Mouse (Mus musculus) limb, embryonic 14.5 days (tissue): Measurements from ENCODE around the gene Hip1r. TPM values are rescaled to one million over a fixed set of nuclear protein-coding genes. Genes with fewer than 3 reads are reported as not detected.

Experiments
- ATAC-seq: fragments of 200-750 bp; cut with Nextera tagmentation; 2 replicates; pipeline ENCODE4 v1.8.0; 2017; ENCODE audit warnings: low read depth, moderate number of reproducible peaks, moderate TSS enrichment; ENCODE audit not compliant: low FRiP score
- DNase-seq: peaks from one replicate; pipeline ENCODE4 v3.0.0-alpha.2; 2015; ENCODE audit warnings: low spot score
- H3K27ac ChIP-seq: fragments of 300-500 bp; sonication (generic); replicated peaks from 2 replicates; pipeline ENCODE4 v1.5.1; 2014; ENCODE audit warnings: low read depth, mild to moderate bottlenecking, low read length, moderate library complexity, mixed read lengths
- H3K27me3 ChIP-seq: fragments of 300-500 bp; sonication (generic); 2 replicates; pipeline ENCODE4 v1.6.1; 2014; ENCODE audit warnings: low read length, mixed read lengths; ENCODE audit not compliant: control insufficient read depth, insufficient read depth
- H3K36me3 ChIP-seq: fragments of 300-500 bp; sonication (generic); 2 replicates; pipeline ENCODE4 v1.6.1; 2014; ENCODE audit warnings: mild to moderate bottlenecking, low read length, moderate library complexity, mixed read lengths; ENCODE audit not compliant: control insufficient read depth, insufficient read depth
- H3K4me1 ChIP-seq: fragments of 300-500 bp; sonication (generic); 2 replicates; pipeline ENCODE4 v1.6.1; 2014; ENCODE audit warnings: antibody characterized with exemption, low read length, mixed read lengths; ENCODE audit not compliant: control insufficient read depth, insufficient read depth
- H3K4me2 ChIP-seq: fragments of 300-500 bp; sonication (generic); replicated peaks from 2 replicates; pipeline ENCODE4 v1.6.1; 2014; ENCODE audit warnings: low read depth, mild to moderate bottlenecking, low read length, moderate library complexity; ENCODE audit not compliant: severe bottlenecking
- H3K4me3 ChIP-seq: fragments of 300-500 bp; sonication (generic); replicated peaks from 2 replicates; pipeline ENCODE4 v1.5.1; 2014; ENCODE audit warnings: low read length
- H3K9ac ChIP-seq: fragments of 300-500 bp; sonication (generic); 2 replicates; pipeline ENCODE4 v1.6.1; 2014; ENCODE audit warnings: mild to moderate bottlenecking, low read depth, low read length, moderate library complexity; ENCODE audit not compliant: severe bottlenecking
- H3K9me3 ChIP-seq: fragments of 300-500 bp; sonication (generic); 2 replicates; pipeline ENCODE4 v1.6.1; 2016; ENCODE audit warnings: low read length; ENCODE audit not compliant: control insufficient read depth
- POLR2A ChIP-seq: fragments of 200-500 bp; IDR thresholded peaks from 2 replicates; pipeline ENCODE4 v1.8.0; 2012; ENCODE audit warnings: inconsistent platforms, mild to moderate bottlenecking, moderate library complexity, borderline replicate concordance; ENCODE audit not compliant: insufficient read depth, insufficient read length; ENCODE audit errors: extremely low read depth
- WGBS: fragments of 180-500 bp; shearing (Covaris S2); extraction: QIAGEN DNeasy Blood & Tissue Kit; methylation state at CpG from one replicate; pipeline ENCODE4 v1.1.7; 2014; 5-methylcytosine and 5-hydroxymethylcytosine counted together
- polyA plus RNA-seq, 2 experiments: library from polyadenylated mRNA; depleted of rRNA in 1 of 2; stranded (reverse) in 1 of 2; unstranded in 1 of 2; fragments of >200 nt; fragmentation: Nextera tagmentation in 1 of 2; extraction: Ambion mirVana in 1 of 2; gene quantifications; 2 replicates each; pipeline versions ENCODE4 v1.2.1 to v1.2.3; 2012 to 2014

The Hip1r gene
- polyA plus RNA-seq, 2 experiments, result 9.9 to 10.6 TPM

- Histone ChIP-seq H3K36me3 (no peaks in the 10 kb centered on the region), H3K9ac (no peak overlapping the region), H3K9me3 (no peaks in the 10 kb centered on the region), H3K27ac (no peak overlapping the region), H3K4me2 (no peak overlapping the region), H3K4me1 (no peaks in the 10 kb centered on the region), H3K27me3 (no peaks in the 10 kb centered on the region), H3K4me3 (no peak overlapping the region)
- TF ChIP-seq POLR2A, result no peak
- 78% methylated on average over 10 of the region's 12 CpGs for WGBS
- ATAC-seq (no peak), DNase-seq (no peak)
These were observed 12.4 kb upstream of the Hip1r start for GRCm38 (mm10) chr5:123961046-123961445.

GRCm38 (mm10) chr5:123964208-123964607, 9.2 kb upstream of the Hip1r start:
- DNase-seq (no peak), ATAC-seq (no peak)
- H3K9ac ChIP-seq, result no peak overlapping the region
- no peaks in the 10 kb centered on the region for H3K27me3 ChIP-seq
- no peak overlapping the region for H3K27ac ChIP-seq
- H3K4me2 ChIP-seq, result no peak overlapping the region
- WGBS, result 95% methylated on average over 4 of the region's 4 CpGs
- no peaks in the 10 kb centered on the region for H3K9me3 ChIP-seq
- no peak overlapping the region for H3K4me3 ChIP-seq
- H3K4me1 ChIP-seq, result no peaks in the 10 kb centered on the region
- TF ChIP-seq POLR2A, result no peak
- H3K36me3 ChIP-seq, result no peaks in the 10 kb centered on the region

GRCm38 (mm10) chr5:123966759-123967158, 6.7 kb upstream of the Hip1r start:
- no peaks in the 10 kb centered on the region for H3K36me3 ChIP-seq
- no peaks in the 10 kb centered on the region for H3K4me1 ChIP-seq
- no peak overlapping the region for H3K9ac ChIP-seq
- no peak for TF ChIP-seq POLR2A
- no peak for ATAC-seq
- 94% methylated on average over 2 of the region's 2 CpGs for WGBS
- H3K27ac ChIP-seq, result no peak overlapping the region
- no peaks in the 10 kb centered on the region for H3K27me3 ChIP-seq
- H3K4me2 ChIP-seq, result no peak overlapping the region
- DNase-seq, result no peak
- no peaks in the 10 kb centered on the region for H3K9me3 ChIP-seq
- no peak overlapping the region for H3K4me3 ChIP-seq

DNA sequence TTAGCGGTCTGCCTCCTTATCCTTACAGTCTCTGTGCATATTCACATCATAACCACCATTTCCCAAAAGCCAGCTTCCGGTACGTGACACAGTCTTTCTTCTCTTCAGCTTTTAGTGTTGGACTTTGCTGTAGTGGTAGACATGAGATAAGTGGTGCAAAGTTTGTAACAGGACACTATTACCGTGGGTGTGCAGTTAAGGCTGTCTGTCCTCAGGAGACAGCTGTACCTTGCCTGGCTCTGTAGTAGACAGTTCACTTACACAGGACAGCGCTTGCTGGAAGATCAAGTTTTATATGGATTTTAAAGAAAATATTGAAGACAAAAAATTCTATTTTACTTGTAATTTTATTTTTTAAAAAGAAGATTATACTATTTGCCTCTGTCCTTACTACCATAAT, 5.0 kb upstream of the Hip1r start:
- WGBS, result 74% methylated on average over 5 of the region's 5 CpGs
- no peaks in the 10 kb centered on the region for H3K27me3 ChIP-seq
- H3K4me2 ChIP-seq, result no peak overlapping the region
- no peak overlapping the region for H3K27ac ChIP-seq
- ATAC-seq (no peak), DNase-seq (no peak)
- no peaks in the 10 kb centered on the region for H3K4me1 ChIP-seq
- no peaks in the 10 kb centered on the region for H3K36me3 ChIP-seq
- H3K4me3 ChIP-seq, result no peak overlapping the region
- no peak overlapping the region for H3K9ac ChIP-seq
- TF ChIP-seq POLR2A, result no peak
- no peaks in the 10 kb centered on the region for H3K9me3 ChIP-seq

DNA sequence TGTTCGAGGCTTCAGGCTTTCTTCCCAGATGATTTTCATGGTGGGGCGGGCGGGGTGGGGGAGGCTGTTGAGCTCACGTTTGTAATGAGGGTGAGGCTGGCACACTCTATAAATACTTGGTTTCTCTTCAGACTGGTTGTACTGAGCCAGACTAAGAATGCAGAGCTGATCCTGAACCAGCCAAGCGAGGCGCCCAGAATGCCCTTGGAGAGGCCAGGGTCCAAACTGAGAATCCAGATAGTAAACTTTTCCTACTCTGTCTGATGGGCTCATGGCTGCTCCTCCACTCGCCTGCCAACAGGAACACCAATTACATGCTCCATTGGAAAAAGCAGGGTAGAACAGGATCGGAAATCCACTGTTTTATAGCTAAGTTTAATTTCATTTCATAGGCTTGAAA, 4.2 kb upstream of the Hip1r start:
- H3K36me3 ChIP-seq, result no peaks in the 10 kb centered on the region
- no peaks in the 10 kb centered on the region for H3K27me3 ChIP-seq
- H3K4me2 ChIP-seq, result no peak overlapping the region
- ATAC-seq (no peak), DNase-seq (no peak)
- H3K9ac ChIP-seq, result no peak overlapping the region
- no peaks in the 10 kb centered on the region for H3K9me3 ChIP-seq
- no peak overlapping the region for H3K4me3 ChIP-seq
- H3K4me1 ChIP-seq, result no peaks in the 10 kb centered on the region
- no peak overlapping the region for H3K27ac ChIP-seq
- TF ChIP-seq POLR2A, result no peak
- 75% methylated on average over 8 of the region's 8 CpGs for WGBS

DNA sequence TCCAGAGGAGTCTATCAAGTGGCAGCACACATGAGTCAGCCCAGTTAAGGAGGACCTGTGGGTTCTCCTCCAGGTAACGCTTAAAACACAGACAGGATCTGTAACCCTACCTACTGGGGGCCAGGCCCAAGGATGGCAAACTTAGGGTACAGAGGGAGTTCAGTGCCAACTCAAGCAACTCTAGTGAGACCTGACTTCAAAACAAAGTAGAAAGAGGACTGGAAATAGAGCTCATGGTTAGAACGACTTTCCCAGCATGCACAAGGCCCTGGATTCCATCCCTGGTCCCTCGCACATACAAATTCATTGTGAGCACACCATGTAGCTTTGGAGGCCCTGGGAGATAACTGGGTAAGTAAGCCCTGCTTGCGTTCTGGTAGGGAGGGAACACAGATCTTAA, 2.9 kb upstream of the Hip1r start:
- no peak for ATAC-seq
- 87% methylated on average over 4 of the region's 4 CpGs for WGBS
- no peaks in the 10 kb centered on the region for H3K27me3 ChIP-seq
- no peak overlapping the region for H3K4me2 ChIP-seq
- H3K4me1 ChIP-seq, result no peaks in the 10 kb centered on the region; the same call in 1 of the 2 replicates
- H3K4me3 ChIP-seq, result no peak overlapping the region
- no peak overlapping the region for H3K9ac ChIP-seq
- no peak overlapping the region for H3K27ac ChIP-seq
- H3K9me3 ChIP-seq, result no peaks in the 10 kb centered on the region
- no peak for TF ChIP-seq POLR2A
- H3K36me3 ChIP-seq, result no peaks in the 10 kb centered on the region
- DNase-seq, result no peak
